Mouse (Mus musculus) kidney, adult 2 months (tissue): ENCODE data around the gene Tmem53.

Experiments used
- CTCF ChIP-seq: fragments of 200-500 bp; conservative IDR thresholded peaks from 2 replicates; pipeline ENCODE4 v1.5.1; 2011; ENCODE audit warnings: low read depth, mild to moderate bottlenecking, control low read depth, low read length, moderate library complexity, mixed read lengths; ENCODE audit not compliant: insufficient read depth, insufficient read length
- POLR2A ChIP-seq: fragments of 200-500 bp; IDR thresholded peaks from one replicate; pipeline ENCODE4 v1.6.1; 2011; ENCODE audit warnings: low read depth, low read length, control low read depth

- TF ChIP-seq POLR2A (no peak), CTCF (no peak)
Observed at GRCm38 (mm10) chr4:117240867-117241266, 10.9 kb upstream of the Tmem53 start.
